Mouse (Mus musculus): ENCODE results near the gene Fbxw10. TPM values are rescaled to one million over a fixed set of nuclear protein-coding genes. Genes with fewer than 3 reads are reported as not detected.

The Fbxw10 gene
- polyA plus RNA-seq, 1 experiment from 2014 or later, result 0.50 TPM

GRCm38 (mm10) chr11:62853334-62853733 lies 6.5 kb downstream of the Fbxw10 start:
- no peak for ATAC-seq (ENCODE audit: insufficient read depth, low FRiP score)
- H3K27me3 ChIP-seq (ENCODE audit: control insufficient read depth, insufficient read depth, low read length), result no peaks in the 10 kb centered on the region
- no peak overlapping the region for H3K4me3 ChIP-seq (replicated peaks; ENCODE audit: low read length)
- no peaks in the 10 kb centered on the region for H3K36me3 ChIP-seq (ENCODE audit: control insufficient read depth, insufficient read depth, low read length)
- H3K27ac ChIP-seq (ENCODE audit: low read length), result no peak overlapping the region
- H3K4me2 ChIP-seq (ENCODE audit: low read depth, low read length), result no peak overlapping the region
- H3K9ac ChIP-seq (ENCODE audit: low read length), result no peak overlapping the region
- H3K9me3 ChIP-seq (replicated peaks; ENCODE audit: control insufficient read depth, low read length), result no peaks in the 10 kb centered on the region
- 81% methylated on average over 6 of the region's 6 CpGs for WGBS
- no peaks in the 10 kb centered on the region for H3K4me1 ChIP-seq (ENCODE audit: control insufficient read depth, insufficient read depth, low read length)

- Histone ChIP-seq H3K4me2 (ENCODE audit: low read depth, low read length) (no peak overlapping the region), H3K27me3 (ENCODE audit: control insufficient read depth, insufficient read depth, low read length) (no peaks in the 10 kb centered on the region), H3K4me1 (ENCODE audit: control insufficient read depth, insufficient read depth, low read length) (no peaks in the 10 kb centered on the region), H3K9me3 (replicated peaks; ENCODE audit: control insufficient read depth, low read length) (no peaks in the 10 kb centered on the region), H3K27ac (ENCODE audit: low read length) (no peak overlapping the region), H3K36me3 (ENCODE audit: control insufficient read depth, insufficient read depth, low read length) (no peaks in the 10 kb centered on the region), H3K4me3 (replicated peaks; ENCODE audit: low read length) (no peak overlapping the region), H3K9ac (ENCODE audit: low read length) (no peak overlapping the region)
- ATAC-seq (ENCODE audit: insufficient read depth, low FRiP score), result no peak
- 78% methylated on average over 4 of the region's 4 CpGs for WGBS
Observed at GRCm38 (mm10) chr11:62865562-62865961, 18.7 kb downstream of the Fbxw10 start.

DNA sequence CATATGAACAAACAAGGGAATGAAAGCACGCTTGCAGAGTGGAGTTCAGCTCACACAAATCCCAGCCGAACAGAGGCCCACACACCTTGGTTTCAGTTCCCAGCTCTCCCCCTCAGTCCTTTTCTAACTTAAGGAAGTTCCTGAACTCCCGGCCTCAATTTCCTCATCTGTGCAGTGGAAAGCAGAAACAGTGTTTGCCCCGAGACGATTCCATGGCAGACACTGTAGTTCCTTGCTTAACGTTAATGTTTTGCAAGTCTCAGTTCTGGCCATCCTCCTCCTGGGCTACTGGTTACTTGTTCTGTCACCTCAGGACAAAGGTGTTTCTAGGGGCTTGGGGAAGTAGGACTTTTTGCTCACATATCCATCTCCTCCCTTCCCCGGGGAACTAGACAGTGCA lies 19.8 kb downstream of the Fbxw10 start:
- no peak overlapping the region for H3K4me2 ChIP-seq (ENCODE audit: low read depth, low read length)
- H3K9me3 ChIP-seq (replicated peaks; ENCODE audit: control insufficient read depth, low read length), result no peaks in the 10 kb centered on the region
- H3K4me3 ChIP-seq (replicated peaks; ENCODE audit: low read length), result no peak overlapping the region
- no peak overlapping the region for H3K9ac ChIP-seq (ENCODE audit: low read length)
- WGBS, result 80% methylated on average over 7 of the region's 7 CpGs
- H3K4me1 ChIP-seq (ENCODE audit: control insufficient read depth, insufficient read depth, low read length), result no peaks in the 10 kb centered on the region
- H3K36me3 ChIP-seq (ENCODE audit: control insufficient read depth, insufficient read depth, low read length), result no peaks in the 10 kb centered on the region
- H3K27ac ChIP-seq (ENCODE audit: low read length), result no peak overlapping the region
- no peaks in the 10 kb centered on the region for H3K27me3 ChIP-seq (ENCODE audit: control insufficient read depth, insufficient read depth, low read length)
- no peak for ATAC-seq (ENCODE audit: insufficient read depth, low FRiP score)

- 63% methylated on average over 5 of the region's 5 CpGs for WGBS
- Histone ChIP-seq H3K9ac (ENCODE audit: low read length) (no peak overlapping the region), H3K9me3 (replicated peaks; ENCODE audit: control insufficient read depth, low read length) (no peaks in the 10 kb centered on the region), H3K4me1 (ENCODE audit: control insufficient read depth, insufficient read depth, low read length) (no peaks in the 10 kb centered on the region), H3K4me2 (ENCODE audit: low read depth, low read length) (no peak overlapping the region), H3K27ac (ENCODE audit: low read length) (no peak overlapping the region), H3K36me3 (ENCODE audit: control insufficient read depth, insufficient read depth, low read length) (no peaks in the 10 kb centered on the region), H3K4me3 (replicated peaks; ENCODE audit: low read length) (no peak overlapping the region), H3K27me3 (ENCODE audit: control insufficient read depth, insufficient read depth, low read length) (no peaks in the 10 kb centered on the region)
- ATAC-seq (ENCODE audit: insufficient read depth, low FRiP score), result no peak
Observed at GRCm38 (mm10) chr11:62869201-62869600, 22.3 kb downstream of the Fbxw10 start.

DNA sequence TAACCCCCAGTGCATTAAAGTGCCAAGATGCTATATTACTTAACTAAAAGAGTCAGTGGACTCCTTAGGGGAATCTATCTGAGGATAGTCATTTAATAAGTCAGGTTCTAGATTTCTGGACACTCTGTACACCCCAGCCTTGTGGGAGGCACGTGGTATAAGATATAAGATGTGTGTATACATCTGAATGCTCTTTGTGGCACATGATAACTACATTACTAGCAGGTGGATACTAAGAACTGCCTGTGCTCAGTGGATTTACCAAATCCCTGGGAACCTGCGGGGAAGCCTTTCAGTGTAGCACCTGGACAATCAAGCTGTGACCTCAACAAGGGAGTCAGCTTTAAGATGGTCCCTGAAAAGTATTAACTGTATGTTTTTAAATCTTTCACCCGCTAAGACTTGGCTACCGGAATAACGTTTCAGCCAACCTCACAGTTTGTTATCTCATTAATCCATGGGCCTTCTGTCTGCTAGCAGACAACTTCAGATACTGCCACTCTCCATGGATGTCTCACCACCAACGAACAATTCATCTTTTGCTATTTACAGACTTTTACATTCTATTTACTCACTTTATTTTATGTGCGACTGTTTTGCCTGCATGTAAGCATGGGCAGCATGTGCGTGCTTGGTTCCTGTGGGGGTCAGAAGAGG lies 23.0 kb downstream of the Fbxw10 start:
- no peaks in the 10 kb centered on the region for H3K27me3 ChIP-seq (ENCODE audit: control insufficient read depth, insufficient read depth, low read length)
- no peak overlapping the region for H3K9ac ChIP-seq (ENCODE audit: low read length)
- H3K9me3 ChIP-seq (replicated peaks; ENCODE audit: control insufficient read depth, low read length), result no peaks in the 10 kb centered on the region
- no peak overlapping the region for H3K27ac ChIP-seq (ENCODE audit: low read length)
- no peak overlapping the region for H3K4me2 ChIP-seq (ENCODE audit: low read depth, low read length)
- no peak for ATAC-seq (ENCODE audit: insufficient read depth, low FRiP score)
- H3K4me1 ChIP-seq (ENCODE audit: control insufficient read depth, insufficient read depth, low read length), result no peaks in the 10 kb centered on the region
- H3K4me3 ChIP-seq (replicated peaks; ENCODE audit: low read length), result no peak overlapping the region
- no peaks in the 10 kb centered on the region for H3K36me3 ChIP-seq (ENCODE audit: control insufficient read depth, insufficient read depth, low read length)
- 76% methylated on average over 8 of the region's 8 CpGs for WGBS

GRCm38 (mm10) chr11:62873479-62873878 lies 26.6 kb downstream of the Fbxw10 start:
- H3K4me3 ChIP-seq (replicated peaks; ENCODE audit: low read length), result no peak overlapping the region
- H3K27ac ChIP-seq (ENCODE audit: low read length), result no peak overlapping the region
- ATAC-seq (ENCODE audit: insufficient read depth, low FRiP score), result no peak
- no peaks in the 10 kb centered on the region for H3K4me1 ChIP-seq (ENCODE audit: control insufficient read depth, insufficient read depth, low read length)
- no peaks in the 10 kb centered on the region for H3K36me3 ChIP-seq (ENCODE audit: control insufficient read depth, insufficient read depth, low read length)
- H3K9ac ChIP-seq (ENCODE audit: low read length), result no peak overlapping the region
- H3K27me3 ChIP-seq (ENCODE audit: control insufficient read depth, insufficient read depth, low read length), result no peaks in the 10 kb centered on the region
- no peaks in the 10 kb centered on the region for H3K9me3 ChIP-seq (replicated peaks; ENCODE audit: control insufficient read depth, low read length)
- H3K4me2 ChIP-seq (ENCODE audit: low read depth, low read length), result no peak overlapping the region
- 66% methylated on average over 9 of the region's 9 CpGs for WGBS

GRCm38 (mm10) chr11:62875696-62876095 lies 28.8 kb downstream of the Fbxw10 start:
- Histone ChIP-seq H3K4me2 (ENCODE audit: low read depth, low read length) (no peak overlapping the region), H3K27ac (ENCODE audit: low read length) (no peak overlapping the region), H3K4me3 (replicated peaks; ENCODE audit: low read length) (no peak overlapping the region), H3K9ac (ENCODE audit: low read length) (no peak overlapping the region), H3K27me3 (ENCODE audit: control insufficient read depth, insufficient read depth, low read length) (no peaks in the 10 kb centered on the region), H3K4me1 (ENCODE audit: control insufficient read depth, insufficient read depth, low read length) (peaks cover 6% of the 10 kb centered on the region; the same call in 1 of the 2 replicates), H3K9me3 (replicated peaks; ENCODE audit: control insufficient read depth, low read length) (no peaks in the 10 kb centered on the region), H3K36me3 (ENCODE audit: control insufficient read depth, insufficient read depth, low read length) (no peaks in the 10 kb centered on the region)
- no peak for ATAC-seq (ENCODE audit: insufficient read depth, low FRiP score)
- WGBS, result 82% methylated on average over 1 of the region's 1 CpGs

- Histone ChIP-seq H3K4me3 (replicated peaks; ENCODE audit: low read length) (no peak overlapping the region), H3K27me3 (ENCODE audit: control insufficient read depth, insufficient read depth, low read length) (no peaks in the 10 kb centered on the region), H3K4me1 (ENCODE audit: control insufficient read depth, insufficient read depth, low read length) (peaks cover 6% of the 10 kb centered on the region; the same call in 1 of the 2 replicates), H3K4me2 (ENCODE audit: low read depth, low read length) (no peak overlapping the region), H3K36me3 (ENCODE audit: control insufficient read depth, insufficient read depth, low read length) (no peaks in the 10 kb centered on the region), H3K9ac (ENCODE audit: low read length) (no peak overlapping the region), H3K9me3 (replicated peaks; ENCODE audit: control insufficient read depth, low read length) (no peaks in the 10 kb centered on the region), H3K27ac (ENCODE audit: low read length) (no peak overlapping the region)
- ATAC-seq (ENCODE audit: insufficient read depth, low FRiP score), result no peak
- WGBS, result 76% methylated on average over 4 of the region's 4 CpGs
Observed at GRCm38 (mm10) chr11:62876445-62876844, 29.6 kb downstream of the Fbxw10 start.

DNA sequence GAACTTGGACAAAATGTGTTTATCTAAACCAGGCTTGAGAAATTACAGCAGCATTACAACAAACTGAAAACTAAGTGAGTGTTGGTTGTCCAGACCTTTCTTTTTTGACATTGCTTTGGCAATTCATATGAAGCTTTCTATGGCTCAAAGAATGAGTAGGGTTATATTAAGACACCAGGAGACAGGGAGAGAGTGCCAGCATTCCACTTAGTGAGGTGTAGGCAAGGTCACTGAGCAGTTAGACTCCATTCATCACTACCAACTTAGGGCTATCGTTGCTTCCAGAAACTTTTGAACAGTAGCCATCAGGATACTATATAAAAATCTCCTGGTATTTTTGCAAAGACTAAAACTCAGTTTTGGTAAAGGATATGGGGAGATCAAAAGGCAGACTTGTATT lies 30.5 kb downstream of the Fbxw10 start:
- Histone ChIP-seq H3K9ac (ENCODE audit: low read length) (no peak overlapping the region), H3K27me3 (ENCODE audit: control insufficient read depth, insufficient read depth, low read length) (no peaks in the 10 kb centered on the region), H3K9me3 (replicated peaks; ENCODE audit: control insufficient read depth, low read length) (no peaks in the 10 kb centered on the region), H3K4me3 (replicated peaks; ENCODE audit: low read length) (no peak overlapping the region), H3K27ac (ENCODE audit: low read length) (no peak overlapping the region), H3K36me3 (ENCODE audit: control insufficient read depth, insufficient read depth, low read length) (no peaks in the 10 kb centered on the region), H3K4me2 (ENCODE audit: low read depth, low read length) (no peak overlapping the region), H3K4me1 (ENCODE audit: control insufficient read depth, insufficient read depth, low read length) (peaks cover 6% of the 10 kb centered on the region; the same call in 1 of the 2 replicates)
- no peak for ATAC-seq (ENCODE audit: insufficient read depth, low FRiP score)
- WGBS, result 60% methylated on average over 1 of the region's 1 CpGs
